Mouse (Mus musculus): ENCODE data around the gene Zcchc2.
A peak's percentile ranks its signal among the peaks of the same experiment; 100 is the strongest.

Zcchc2 gene

DNA sequence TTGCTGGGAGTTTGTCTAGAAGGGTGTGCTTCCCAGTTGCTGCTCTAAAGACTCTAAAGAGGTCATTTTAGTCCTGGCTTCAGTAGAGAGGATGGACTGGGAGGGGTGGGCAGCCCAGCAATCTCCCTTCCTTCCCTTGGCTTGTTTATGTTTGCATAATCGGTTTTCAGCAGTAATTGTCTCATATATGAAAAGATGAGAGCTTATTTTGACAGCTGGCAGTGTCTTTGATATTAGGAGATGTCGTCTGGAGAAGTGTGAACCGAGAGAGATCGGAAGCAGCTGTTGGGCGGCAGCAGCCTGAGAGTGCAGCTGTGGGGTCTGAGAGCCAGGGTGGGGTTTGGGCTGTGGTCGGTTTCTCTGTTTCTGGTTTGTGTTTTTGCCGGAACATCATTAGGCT is 75.5 kb downstream of the Zcchc2 start:
- no peaks in the 10 kb centered on the region for H3K27me3 ChIP-seq (ENCODE audit: control insufficient read depth, insufficient read depth, low read length, poor library complexity, severe bottlenecking)
- DNase-seq (ENCODE audit: low read depth, low spot score) = no peak

DNA sequence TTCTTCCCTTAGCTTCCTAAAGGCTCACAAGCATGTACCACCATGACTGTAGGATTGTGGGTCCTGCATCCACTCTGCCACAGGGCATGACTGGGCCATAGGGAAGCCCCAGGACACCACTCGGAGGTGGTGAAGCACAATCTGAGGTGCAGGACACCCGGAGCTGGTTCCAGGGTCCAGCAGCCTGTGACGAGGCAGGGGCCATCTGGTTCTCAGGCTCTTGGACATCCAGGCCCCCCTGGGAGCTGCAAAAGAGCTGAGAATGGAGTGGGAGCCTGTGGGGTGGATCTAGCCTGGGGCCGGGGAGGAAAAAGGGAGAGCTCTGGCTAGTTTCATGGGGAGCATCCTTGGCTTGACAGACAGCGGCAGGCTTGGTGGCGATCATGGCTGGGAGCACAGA is 77.1 kb downstream of the Zcchc2 start:
- Histone ChIP-seq H3K27me3 (ENCODE audit: control insufficient read depth, insufficient read depth, low read length, poor library complexity, severe bottlenecking) (no peaks in the 10 kb centered on the region), H3K36me3 (ENCODE audit: control insufficient read depth, insufficient read depth, low read length, poor library complexity, severe bottlenecking) (no peaks in the 10 kb centered on the region)
- DNase-seq (ENCODE audit: low read depth, low spot score) = no peak

More for the DNA sequence above, 75.5 kb downstream of the Zcchc2 start:
- no peaks in the 10 kb centered on the region for H3K36me3 ChIP-seq (ENCODE audit: control insufficient read depth, insufficient read depth, low read length, poor library complexity, severe bottlenecking)

DNA sequence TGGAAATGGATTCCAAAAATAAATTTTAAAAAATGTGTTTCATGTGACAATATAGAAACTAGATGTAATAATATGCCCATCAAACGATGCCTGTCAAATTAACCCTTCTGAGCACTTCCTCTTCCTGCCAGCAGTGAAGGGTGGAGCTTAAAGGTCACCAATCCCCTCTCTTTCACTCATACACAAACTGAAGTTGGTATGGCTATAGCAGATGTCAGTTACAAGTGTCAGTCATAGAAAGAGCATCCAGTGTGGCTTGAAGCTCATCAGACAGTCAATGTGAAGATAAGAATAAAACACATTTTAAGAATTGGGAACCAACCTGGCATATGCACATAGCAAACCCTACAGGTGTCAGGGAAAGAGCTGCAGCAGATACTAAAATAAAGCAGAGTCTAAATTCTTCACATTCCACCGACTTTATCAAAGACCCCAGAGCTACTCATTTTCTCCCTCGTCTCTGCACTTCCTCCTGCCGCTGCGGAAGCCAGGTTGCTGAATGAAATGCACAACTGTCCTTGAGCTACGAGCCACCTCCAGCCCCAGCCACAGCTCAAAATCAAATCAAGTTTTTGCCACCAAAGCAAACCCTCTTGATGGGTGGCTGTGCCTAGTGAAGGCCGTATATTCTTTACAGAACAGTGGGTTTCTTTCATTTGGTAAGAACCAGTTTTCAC is 79.8 kb downstream of the Zcchc2 start:
- peak; percentile 33 for DNase-seq (ENCODE audit: low read depth, low spot score)
- H3K36me3 ChIP-seq (ENCODE audit: control insufficient read depth, insufficient read depth, low read length, poor library complexity, severe bottlenecking) = no peaks in the 10 kb centered on the region
- no peaks in the 10 kb centered on the region for H3K27me3 ChIP-seq (ENCODE audit: control insufficient read depth, insufficient read depth, low read length, poor library complexity, severe bottlenecking)

DNA sequence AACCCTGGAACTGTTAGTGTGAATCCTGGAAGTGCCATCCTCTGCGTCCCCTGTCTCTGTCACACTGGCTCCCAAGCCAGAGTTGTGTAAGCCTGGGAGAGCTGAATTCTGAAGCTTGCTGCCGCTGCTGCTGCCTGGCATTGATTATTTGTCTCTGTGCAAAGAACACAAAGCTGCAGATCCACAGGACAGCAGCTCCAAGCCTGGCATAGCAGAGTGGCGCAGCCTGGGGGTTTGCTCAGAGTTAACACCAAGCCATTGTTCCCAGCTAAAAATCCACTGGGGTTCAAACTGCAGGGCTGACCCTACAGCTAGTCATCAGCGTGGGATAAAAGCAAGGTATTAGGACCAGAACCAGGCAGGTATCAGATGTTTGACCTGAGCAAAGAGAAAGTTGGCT is 80.6 kb downstream of the Zcchc2 start:
- no peak for DNase-seq (ENCODE audit: low read depth, low spot score)
- Histone ChIP-seq H3K27me3 (ENCODE audit: control insufficient read depth, insufficient read depth, low read length, poor library complexity, severe bottlenecking) (no peaks in the 10 kb centered on the region), H3K36me3 (ENCODE audit: control insufficient read depth, insufficient read depth, low read length, poor library complexity, severe bottlenecking) (no peaks in the 10 kb centered on the region)

DNA sequence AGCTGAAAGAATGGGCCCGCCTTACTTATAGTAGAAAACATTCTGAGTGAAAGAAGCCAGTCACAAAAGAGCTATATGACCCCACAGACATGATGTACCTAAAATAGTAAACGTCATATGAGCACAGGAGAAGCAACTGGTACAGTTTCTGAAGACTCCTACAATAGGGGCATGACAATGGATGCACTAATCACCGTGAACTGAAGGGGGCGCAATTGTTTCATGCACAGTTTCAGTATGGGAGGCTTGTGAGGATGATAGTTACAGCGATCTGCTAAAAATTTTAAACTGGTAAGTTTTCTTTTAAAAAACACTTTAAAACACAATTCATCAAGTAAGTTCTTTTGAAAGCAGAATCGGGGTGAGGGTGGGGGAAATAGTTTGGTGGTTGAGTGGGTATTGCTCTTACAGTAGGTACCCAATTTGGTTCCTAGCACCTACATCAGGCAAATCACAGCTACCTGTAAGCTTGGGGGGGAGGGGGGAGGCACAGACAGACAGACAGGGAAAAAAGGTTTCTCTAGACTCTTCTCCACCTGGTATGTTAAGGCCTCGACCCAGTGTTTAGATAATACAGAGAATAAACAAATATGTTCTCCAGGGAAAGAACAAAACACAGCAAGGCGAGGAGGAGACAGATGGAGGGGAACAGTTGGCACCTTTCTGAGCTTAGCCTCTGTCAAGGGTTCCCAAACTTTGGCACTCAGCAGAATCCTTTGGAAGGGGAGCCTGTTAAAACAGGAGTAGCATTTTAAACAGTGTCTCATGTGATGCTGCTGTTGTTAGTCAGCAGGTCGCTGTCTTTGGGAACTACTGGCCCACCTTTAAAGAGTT is 81.2 kb downstream of the Zcchc2 start:
- no peaks in the 10 kb centered on the region for H3K27me3 ChIP-seq (ENCODE audit: control insufficient read depth, insufficient read depth, low read length, poor library complexity, severe bottlenecking)
- no peaks in the 10 kb centered on the region for H3K36me3 ChIP-seq (ENCODE audit: control insufficient read depth, insufficient read depth, low read length, poor library complexity, severe bottlenecking)
- DNase-seq (ENCODE audit: low read depth, low spot score) = peak; percentile 91

DNA sequence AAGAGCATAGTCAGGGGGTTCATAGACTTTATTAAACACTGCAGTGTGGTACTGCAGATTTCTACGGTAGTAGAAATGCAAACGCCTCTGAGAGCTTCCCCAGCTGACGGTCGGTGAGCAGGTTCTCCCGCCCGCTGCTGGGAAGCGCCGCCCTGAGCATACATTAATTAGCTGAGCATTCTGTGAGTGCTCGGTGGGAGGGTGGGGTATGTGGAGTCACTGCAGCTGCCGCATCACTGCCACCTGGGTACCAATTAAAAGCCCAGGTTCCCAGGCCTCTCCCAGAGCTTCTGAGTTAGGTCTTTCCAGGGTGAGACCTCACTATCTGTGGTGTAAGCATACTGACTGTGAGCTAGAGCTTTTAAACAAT is 81.8 kb downstream of the Zcchc2 start:
- Histone ChIP-seq H3K36me3 (ENCODE audit: control insufficient read depth, insufficient read depth, low read length, poor library complexity, severe bottlenecking) (no peaks in the 10 kb centered on the region), H3K27me3 (ENCODE audit: control insufficient read depth, insufficient read depth, low read length, poor library complexity, severe bottlenecking) (no peaks in the 10 kb centered on the region)
- no peak for DNase-seq (ENCODE audit: low read depth, low spot score)

DNA sequence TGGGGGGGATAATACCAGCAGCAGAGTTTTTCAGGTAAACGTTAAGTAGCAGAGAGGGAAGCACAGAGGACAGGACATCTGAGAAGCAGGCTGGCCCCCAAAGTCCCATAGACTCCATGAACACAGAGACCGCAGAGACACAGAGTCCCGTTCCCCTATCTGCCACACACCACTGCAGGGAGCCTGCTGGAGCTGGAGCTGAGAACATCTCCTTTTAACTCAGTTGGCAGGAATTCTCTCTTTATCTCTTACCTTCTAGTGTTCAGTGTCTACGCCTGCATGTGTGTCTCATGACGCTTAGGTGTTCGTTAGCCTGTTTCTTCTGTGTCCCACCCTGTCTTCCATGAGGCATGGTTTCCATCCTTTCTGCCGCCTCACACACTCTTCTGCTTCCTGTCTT is 83.0 kb downstream of the Zcchc2 start:
- no peaks in the 10 kb centered on the region for H3K36me3 ChIP-seq (ENCODE audit: control insufficient read depth, insufficient read depth, low read length, poor library complexity, severe bottlenecking)
- DNase-seq (ENCODE audit: low read depth, low spot score) = no peak
- no peaks in the 10 kb centered on the region for H3K27me3 ChIP-seq (ENCODE audit: control insufficient read depth, insufficient read depth, low read length, poor library complexity, severe bottlenecking)

DNA sequence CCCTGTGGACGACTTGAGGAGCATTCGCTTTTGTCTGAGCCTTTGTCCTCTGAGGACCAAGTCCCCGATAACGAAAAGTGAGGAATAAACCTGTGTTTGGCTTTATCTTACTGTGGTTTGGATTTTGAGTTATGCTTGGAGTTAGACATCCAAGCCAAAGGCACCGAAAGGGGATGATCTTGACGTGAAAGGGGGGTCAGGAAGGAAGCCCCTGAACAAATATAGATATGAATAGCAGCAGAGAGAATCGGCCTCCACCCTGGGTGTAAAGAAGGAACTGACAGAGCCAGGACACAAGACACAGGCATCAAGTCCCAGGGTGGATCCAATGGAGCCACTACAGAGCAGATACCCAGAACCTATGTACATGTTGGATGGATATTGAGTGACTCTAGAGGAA is 83.9 kb downstream of the Zcchc2 start:
- no peak for DNase-seq (ENCODE audit: low read depth, low spot score)
- no peaks in the 10 kb centered on the region for H3K27me3 ChIP-seq (ENCODE audit: control insufficient read depth, insufficient read depth, low read length, poor library complexity, severe bottlenecking)
- no peaks in the 10 kb centered on the region for H3K36me3 ChIP-seq (ENCODE audit: control insufficient read depth, insufficient read depth, low read length, poor library complexity, severe bottlenecking)

DNA sequence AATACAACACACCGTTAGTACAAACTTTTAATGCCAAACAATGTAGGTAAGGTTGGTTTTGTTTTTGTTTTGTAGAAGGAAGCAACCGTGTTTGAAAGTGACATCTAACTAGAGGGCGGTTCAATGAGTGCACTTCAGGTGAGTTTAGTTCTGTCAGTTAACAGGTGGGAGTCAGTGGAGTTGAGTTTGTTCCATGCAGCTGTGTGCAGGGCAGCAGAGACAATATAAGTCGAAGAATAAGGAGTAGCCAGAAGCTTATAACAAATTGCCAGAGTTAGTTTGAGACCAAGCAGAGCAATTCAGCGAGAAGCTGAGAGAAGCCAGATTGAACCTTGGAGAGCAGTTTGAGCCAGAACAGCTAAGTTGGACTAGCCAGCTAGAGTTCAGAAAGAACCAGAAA is 84.5 kb downstream of the Zcchc2 start:
- H3K27me3 ChIP-seq (ENCODE audit: control insufficient read depth, insufficient read depth, low read length, poor library complexity, severe bottlenecking) = no peaks in the 10 kb centered on the region
- no peaks in the 10 kb centered on the region for H3K36me3 ChIP-seq (ENCODE audit: control insufficient read depth, insufficient read depth, low read length, poor library complexity, severe bottlenecking)
- no peak for DNase-seq (ENCODE audit: low read depth, low spot score)

DNA sequence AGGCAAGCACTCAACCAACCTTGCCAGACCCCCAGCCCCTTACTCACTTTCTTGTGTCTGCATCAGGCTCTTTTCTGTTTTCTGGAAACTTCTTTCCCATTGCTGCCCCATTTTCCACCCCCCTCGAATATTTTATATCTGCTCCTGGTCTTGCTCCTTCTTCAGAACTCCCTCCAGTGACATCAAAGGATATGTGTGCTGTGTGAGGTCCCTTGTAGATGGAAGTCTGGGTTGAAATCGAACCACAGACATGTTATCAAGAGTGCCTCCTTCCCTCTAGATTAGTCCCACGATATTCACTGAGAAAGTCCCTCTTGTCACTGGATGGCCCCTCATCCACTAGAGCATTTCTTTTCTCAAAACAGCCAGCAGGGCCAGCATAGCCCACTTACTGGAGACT is 86.4 kb downstream of the Zcchc2 start:
- DNase-seq (ENCODE audit: low read depth, low spot score) = no peak
- Histone ChIP-seq H3K36me3 (ENCODE audit: control insufficient read depth, insufficient read depth, low read length, poor library complexity, severe bottlenecking) (no peaks in the 10 kb centered on the region), H3K27me3 (ENCODE audit: control insufficient read depth, insufficient read depth, low read length, poor library complexity, severe bottlenecking) (no peaks in the 10 kb centered on the region)

DNA sequence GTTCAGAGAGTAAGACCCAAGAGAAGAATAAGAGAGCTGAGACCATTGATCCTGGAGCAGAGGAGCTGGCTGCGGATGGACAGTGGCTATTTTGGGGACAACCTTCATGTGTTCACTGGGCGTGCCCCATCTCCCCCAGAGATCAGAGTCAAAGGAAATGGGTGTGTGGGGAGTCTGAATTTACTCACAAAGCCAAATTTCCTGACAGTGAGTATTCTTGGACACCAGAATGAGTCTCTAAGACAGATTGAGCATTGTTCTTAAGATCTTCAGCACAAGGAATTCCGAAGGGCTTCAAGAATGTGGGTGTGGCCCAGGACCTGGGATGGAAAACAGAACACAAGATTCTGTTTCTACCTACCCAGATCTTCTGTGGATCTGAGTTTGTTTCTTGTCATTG is 87.0 kb downstream of the Zcchc2 start:
- no peak for DNase-seq (ENCODE audit: low read depth, low spot score)
- H3K27me3 ChIP-seq (ENCODE audit: control insufficient read depth, insufficient read depth, low read length, poor library complexity, severe bottlenecking) = no peaks in the 10 kb centered on the region
- H3K36me3 ChIP-seq (ENCODE audit: control insufficient read depth, insufficient read depth, low read length, poor library complexity, severe bottlenecking) = no peaks in the 10 kb centered on the region
